Mouse (Mus musculus) layer of hippocampus, adult 11-12 months (tissue): ENCODE results near the gene Nlrp14.
"Not testable (repeated sequence)": the region's sequence is repeated elsewhere in the genome, so short reads cannot be mapped to it uniquely, and the experiment has no call there.

ENCODE experiments used
- DNase-seq: peaks from one replicate; pipeline ENCODE4 v3.0.0; 2022; ENCODE audit warnings: low spot score

Nlrp14 gene

DNA sequence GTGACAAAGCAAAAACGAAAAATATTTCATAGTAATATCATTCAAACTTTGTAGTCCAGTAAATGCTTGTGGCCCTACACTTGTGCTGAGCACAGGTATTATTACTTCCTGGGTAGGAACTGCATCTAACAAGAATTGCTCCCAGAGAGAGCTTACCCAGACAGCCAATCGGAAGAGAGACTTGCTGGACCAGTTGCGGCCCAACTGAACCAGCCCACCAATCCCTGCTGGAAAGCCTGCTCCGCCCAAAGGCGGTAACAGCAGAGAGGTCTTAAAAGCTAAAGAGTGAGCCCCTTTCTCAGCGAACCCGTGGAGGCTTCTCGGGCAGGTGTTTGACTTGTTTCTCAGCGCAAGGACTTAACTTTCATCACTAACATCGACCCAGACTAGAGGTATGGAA lies at the start of gene Nlrp14:
Gene Nlrp14, plus strand, starts transcription at position 301 of the 400 bp plus-strand sequence.
- no peak for DNase-seq

DNA sequence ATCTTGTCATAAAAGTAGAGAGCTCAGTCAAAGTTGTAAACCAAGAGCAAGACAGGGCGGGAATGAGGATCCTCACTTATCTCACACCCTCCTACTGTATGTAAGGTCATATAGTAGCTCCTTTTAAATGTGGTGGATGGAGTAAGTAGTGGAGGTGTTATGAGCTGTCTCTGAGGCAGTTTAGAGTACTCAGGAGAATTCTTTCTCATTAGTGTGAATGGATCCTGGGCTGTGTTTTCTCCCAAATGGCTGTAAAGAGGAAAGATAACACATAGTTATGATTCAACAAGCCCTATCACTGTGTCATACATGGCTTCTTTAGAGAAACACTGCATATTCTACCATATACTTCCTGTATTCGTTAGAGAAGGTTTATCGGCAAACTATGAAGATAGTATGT lies 35.8 kb upstream of the Nlrp14 start, which contains the start of gene Olfr715:
Gene Olfr715, minus strand, starts transcription at position 101 of the 400 bp plus-strand sequence.
- not testable (repeated sequence) for DNase-seq

DNA sequence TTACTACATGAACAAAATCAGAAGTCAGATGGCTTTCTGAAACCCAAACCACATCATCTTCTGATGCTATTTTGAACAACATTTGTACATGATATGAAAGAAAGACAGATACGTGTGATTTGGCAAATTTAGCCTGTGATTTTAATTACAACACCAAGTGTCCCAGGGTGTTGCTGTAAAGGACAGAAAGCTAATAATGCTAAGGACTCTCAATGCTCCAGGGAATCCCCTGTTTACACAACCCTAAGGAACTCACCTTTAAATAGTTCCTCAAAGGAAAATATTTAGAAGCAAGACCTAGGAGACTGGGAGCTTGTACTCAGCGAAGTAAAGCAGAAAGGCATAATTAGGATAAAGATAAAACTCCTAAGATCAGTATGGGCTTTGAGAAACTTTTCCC lies 28.8 kb upstream of the Nlrp14 start, which contains the start of gene Olfr716:
Gene Olfr716, plus strand, starts transcription at position 301 of the 400 bp plus-strand sequence.
- not testable (repeated sequence) for DNase-seq

DNA sequence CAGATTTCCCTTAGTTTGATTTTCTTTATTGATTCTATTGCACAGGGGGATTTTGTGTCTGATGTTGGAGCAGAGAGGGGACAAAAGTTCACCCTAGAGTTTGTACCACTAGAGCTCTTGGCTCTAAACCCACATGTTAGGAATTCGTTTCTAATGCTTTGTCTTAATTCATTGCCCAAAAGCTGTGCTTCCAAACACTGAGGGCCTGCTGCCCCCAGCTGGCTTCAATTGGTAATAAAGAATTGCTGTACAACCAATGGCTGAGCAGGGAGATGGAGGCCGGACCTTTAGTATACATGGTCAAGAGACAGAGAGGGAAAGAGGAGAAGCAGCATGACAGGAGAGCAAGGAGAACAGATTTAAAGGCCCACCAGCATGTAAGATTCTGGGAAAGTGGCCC lies 13.6 kb downstream of the Nlrp14 start:
- no peak for DNase-seq

DNA sequence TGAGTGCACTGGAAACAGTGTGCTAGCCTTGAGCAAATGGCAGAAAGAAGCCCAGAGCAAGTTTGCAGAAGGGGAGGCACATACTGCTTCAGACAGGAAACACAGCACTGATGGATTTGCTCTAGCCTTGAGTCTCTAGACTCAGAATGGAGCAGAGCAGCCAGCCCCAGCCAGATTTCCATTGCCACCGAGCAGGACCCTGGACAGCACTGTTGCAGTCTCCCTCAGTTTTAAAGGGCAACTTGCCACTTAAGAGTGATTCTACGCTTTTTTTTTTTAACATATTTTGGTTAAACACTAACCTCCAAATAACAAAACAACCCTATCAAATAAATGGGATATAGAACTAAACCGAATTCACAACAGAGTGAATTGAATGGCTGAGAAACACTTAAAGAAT lies 35.0 kb downstream of the Nlrp14 start:
- no peak for DNase-seq

DNA sequence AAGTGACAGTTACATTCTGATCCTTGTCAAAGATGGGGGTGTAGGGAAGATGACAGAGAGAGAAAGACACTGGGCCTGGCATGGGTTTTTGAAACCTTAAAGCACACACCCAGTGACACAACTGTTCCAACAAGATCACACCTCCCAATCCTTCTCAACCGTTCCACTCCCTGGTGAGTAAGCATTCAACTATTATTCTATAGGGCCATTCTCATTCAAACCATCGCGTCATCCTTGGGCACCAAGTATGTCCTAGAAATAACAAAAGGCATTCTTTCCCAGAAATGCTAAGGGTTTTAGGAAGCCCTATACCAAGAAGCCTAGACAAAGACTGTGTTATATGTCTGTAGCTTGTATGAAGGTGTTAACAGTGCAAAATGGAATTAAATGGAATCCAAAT lies 41.1 kb downstream of the Nlrp14 start:
- DNase-seq = no peak

DNA sequence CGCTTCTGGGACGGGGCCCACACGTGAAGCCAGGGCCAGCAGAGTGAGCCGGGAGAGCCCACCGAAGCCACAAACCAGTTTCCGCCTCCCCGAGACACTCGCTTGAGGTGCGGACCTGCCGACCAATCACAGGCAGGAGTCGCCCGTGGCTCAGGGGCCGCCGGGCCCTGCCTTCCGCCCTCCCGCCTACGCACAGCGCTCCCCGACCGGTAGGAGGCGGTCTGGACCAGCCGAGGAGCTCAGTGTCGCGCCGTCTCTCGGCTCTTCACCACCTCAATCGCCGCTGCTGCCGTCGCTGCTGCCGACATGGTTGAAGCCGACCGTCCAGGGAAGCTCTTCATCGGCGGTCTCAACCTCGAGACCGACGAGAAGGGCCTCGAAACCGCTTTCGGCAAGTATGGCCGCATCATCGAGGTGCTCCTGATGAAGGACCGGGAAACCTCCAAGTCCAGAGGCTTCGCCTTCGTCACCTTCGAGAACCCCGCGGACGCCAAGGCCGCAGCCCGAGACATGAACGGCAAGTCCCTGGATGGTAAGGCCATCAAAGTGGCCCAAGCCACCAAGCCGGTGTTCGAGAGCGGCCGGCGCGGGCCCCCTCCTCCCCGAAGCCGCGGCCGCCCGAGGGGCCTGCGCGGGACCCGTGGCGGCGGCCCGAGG lies 42.5 kb downstream of the Nlrp14 start, which contains the start of gene Rbmxl2:
Gene Rbmxl2, plus strand, starts transcription at position 242 of the 657 bp plus-strand sequence.
- DNase-seq = no peak

DNA sequence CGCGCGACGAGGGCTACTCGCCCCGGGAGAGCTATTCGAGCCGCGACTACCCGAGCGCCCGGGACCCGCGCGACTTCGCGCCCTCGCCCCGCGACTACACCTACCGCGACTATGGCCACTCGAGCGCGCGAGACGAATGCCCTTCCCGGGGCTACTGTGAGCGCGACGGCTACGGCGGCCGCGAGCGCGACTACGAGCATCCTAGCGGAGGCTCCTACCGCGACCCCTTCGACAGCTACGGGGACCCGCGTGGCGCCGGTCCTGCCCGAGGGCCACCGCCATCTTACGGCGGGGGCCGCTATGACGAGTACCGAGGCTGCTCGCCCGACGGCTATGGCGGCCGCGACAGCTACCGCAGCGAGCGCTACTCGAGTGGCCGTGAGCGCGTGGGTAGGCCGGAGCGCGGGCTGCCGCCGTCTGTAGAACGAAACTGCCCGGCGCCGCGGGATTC lies 43.4 kb downstream of the Nlrp14 start:
- DNase-seq = no peak

DNA sequence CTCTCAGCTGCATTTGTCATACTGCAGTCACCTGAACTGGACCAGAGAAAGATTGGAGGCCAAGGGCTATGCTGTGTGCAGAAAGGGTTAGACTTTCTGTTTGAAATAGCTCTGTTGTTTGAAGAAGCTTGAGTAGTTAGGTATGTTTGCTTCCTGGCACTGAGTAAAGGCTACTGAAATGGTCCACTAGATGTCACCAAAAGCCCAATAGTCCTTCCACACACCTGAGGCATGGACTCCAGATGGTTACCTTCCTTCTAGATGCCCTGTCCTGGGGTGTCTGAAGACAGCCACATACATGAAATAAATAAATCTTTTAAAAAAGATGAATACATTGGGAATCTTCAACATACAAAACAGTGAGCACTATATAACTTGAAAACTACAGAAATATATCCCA lies 48.9 kb downstream of the Nlrp14 start:
- DNase-seq = no peak

DNA sequence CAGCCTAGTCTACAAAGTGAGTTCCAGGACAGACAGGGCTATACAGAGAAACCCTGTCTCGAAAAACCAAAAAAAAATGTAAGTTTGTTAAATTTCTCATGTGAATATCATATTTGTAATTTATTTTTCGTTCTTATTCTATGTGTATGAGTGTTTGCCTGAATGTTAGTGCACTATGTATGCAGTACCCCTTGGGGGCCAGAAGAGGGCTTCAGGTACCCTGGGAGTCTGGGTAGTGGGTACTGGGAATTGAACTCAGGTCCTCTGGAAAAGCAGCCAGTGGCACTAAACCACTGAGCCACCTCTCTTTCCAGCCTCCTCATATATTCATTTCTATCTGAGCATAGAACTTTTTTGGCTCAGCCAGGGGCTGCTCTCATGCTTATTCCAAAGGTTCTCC lies 50.1 kb downstream of the Nlrp14 start:
- DNase-seq = no peak

DNA sequence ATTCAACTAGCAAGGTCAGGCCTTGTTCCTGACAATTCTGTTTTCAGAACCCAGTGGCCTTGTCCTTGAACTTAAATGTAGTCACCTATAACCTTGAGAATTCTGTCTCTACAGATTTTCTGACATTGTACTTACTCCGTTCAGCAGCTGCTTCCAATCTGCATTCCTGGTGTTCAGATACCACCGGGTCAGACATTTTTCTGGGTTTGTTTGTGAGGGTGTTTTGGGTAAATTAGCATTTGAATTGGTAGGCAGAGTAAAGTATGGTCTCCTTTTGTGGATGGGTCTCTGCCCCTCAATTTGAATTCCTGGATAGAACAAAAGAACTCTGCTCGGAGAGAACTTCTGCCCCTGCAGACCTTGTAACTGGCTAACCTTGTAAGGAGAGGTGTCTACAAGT lies 70.1 kb downstream of the Nlrp14 start:
- DNase-seq = no peak

DNA sequence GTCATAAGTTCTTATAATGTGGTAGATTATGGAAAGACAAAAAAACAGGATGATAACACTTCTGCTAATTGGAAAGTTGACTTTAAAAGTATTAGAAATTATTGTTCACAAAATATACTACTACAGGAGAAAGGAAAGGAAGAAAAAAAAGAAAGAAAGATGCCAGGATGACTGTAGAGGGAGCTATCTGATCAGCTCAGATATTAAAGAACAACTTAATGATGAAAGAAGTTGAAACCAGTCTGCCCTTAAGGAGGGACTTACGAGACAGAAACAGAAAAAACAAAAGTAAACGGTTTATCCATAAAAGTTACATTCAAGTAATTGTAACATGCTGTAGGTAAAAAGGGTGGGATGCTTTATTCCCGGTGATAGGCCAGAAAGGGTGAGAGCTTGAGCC lies 70.7 kb downstream of the Nlrp14 start:
- no peak for DNase-seq

DNA sequence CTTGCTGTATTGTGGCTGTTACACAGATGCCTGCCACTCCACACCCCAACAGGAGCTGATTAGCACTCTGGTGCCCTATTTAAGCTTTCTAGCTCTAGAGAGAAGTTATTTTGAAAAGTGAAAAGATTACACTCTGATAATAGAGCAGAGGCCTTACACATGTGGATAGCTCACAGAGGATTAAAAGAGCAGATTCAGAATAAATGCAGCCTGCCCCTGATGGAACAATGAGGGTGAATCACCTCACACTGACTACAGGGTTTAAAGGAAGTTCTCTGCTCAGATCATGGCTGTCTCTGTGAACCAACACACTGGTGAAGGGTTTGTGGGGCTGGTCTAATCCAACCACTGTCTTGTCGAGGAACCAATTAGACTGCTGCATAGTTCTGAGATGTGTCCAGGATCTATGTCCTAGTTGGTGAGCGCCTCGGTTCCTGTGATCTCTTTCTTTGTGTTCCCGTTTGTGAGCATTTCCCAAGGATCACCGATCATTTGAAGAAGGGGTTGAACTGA lies 74.6 kb downstream of the Nlrp14 start:
- no peak for DNase-seq
